Mouse (Mus musculus) MEL-GATA-1-ER (cell line): ENCODE results near the gene Gm33543.

ENCODE experiments used
- DNase-seq: peaks from one replicate; pipeline ENCODE4 v3.0.0-alpha.2; 2012; ENCODE audit warnings: low read depth; ENCODE audit errors: extremely low read depth

Gene Gm33543

DNA sequence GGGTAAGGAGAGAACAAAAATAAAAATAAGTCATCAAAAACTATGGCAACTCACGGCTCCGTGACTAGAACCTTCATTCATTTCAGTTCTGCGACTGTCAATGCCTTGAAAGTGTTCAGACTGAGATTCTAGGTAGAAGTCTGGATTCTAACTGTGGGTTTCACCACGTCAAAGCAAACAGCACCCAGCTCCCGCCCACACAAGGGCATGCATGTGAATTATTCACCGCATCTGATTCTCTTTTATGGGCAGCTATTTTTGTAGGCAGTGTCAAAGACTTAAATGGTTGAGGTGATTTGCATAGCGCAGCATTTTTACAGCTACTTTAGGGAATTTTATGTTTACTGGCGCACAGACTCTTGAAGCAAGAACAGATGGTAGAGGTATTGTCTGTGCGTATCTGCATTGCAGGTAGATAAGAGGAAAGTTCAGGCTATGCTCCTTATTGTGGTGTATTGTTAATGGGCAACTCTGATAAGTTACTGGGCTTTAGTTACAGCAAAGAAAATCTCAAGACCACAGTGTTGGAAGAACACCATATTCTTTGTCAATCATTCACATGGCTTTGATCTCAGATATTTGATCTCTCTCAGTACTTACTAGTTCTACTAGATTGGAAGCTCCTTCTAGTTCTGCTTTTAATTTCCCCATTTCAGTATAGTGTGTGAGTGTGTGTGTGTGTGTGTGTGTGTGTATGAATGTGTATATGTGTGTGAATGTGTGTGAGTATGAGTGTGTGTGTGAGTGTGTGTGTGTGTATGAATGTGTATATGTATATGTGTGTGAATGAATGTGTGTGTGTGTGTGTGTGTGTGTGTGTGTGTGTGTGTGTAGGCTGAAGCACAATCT, at the start of gene Gm33543:
Gm33543 (minus strand) TSS at position 142 of the 849 bp plus-strand sequence.
- no peak for DNase-seq

DNA sequence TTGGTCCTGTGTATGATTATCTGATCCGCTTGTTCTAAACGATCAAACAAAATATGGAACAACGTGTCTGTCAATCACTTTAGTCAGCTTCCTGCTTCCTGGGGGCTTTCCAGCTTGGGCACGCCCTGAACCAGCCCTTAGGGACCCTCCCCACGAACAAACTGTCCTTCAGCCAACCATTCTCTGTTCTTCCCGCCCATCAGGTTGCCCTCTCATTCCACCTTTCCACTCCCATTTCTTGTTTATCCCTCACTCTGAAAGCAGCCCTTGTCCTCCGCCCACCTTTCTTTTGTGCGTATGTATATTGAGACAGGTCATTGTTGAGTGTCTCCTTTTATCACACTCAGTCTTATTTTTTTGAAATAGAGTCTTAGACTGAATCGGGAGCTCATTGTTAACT, 49.4 kb upstream of the Gm33543 start:
- no peak for DNase-seq

DNA sequence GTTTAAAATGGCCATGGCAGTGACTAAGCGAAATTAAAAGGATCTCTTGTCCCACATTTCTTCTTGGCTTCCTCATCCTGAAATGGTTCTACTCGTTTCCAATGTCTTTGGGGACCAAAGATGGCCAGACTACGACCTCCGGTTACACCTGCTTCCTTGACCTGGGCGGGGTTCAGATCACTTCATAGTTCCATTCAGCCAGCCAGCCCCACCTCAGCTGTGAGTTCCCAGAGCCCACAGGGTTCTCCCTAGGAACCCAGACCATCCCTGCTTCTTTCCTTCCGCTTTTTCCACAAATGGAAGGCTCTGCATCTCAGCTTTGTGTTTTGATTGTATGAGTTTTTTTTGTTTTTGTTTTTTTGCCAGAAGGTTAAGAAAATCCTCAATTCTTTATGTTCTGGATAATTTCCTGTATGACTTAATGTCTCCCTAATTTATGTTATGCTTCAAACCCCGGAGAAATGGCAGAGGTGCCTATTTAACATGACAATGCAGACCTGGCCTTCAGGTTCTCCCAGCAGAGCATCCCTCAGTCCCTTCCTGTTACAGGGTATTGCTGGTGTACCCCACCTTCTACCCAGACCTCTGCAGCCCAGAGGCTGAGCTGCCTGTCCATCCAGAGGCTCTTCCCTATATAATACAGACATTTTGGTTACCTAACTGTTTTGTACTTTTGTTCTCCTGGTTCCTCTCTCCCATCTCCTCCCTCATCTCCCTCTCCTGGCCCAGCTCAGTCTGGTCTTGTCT, 48.7 kb upstream of the Gm33543 start:
- no peak for DNase-seq

DNA sequence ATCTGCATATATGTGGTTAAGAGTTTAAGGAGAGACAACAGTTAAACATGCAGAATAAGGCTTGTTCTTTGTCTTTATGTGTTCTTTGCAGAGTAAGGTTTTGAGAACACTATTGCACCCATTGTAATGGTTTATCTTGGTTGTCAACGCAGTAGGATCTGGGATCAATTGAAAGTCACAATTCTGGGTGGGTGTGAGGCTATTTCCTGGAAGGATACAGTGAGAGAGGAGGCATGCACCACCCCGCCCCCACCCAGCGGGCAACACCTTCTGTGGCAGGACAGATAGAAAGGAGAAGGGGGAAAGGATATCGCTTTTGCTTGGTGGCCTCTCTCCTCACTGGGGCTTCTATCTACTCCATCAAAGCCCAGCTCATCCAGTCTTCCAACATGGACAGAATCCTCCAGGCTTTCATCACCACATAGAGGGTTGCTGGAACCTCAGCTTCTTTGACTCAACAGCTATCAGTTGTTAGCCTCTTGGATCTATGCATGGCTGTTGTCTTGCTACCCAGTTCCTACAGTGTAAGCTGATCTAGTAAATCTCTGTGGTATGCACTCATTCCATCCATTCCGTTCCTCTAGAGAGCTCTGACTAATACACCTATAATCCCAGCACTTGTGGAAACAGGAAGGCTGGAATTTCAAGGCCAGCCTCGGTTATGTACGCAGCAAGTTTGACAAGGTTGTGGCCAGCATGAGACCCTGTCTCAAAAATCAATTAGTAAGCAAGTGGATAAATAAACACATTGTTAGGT, 41.2 kb upstream of the Gm33543 start:
- no peak for DNase-seq

DNA sequence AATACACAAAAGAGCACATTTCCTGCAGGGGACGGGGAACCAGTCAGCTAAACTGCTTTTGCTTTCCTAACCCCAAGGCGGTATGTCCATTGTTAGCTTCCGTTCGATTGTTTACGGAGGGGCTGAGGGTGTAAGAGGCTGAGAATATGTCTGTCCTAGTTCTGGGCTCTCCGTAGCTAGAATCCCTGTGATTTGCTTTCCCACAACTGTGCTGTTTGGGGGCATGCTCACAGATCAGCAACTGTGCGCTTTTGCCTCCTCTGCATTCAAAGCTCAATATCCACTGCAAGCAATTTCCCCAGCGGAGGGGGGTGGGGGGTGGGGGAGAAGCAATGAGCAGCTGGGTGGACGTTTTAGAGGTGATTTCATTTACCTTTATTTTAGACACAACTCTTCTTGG, 39.3 kb upstream of the Gm33543 start:
- DNase-seq: no peak

DNA sequence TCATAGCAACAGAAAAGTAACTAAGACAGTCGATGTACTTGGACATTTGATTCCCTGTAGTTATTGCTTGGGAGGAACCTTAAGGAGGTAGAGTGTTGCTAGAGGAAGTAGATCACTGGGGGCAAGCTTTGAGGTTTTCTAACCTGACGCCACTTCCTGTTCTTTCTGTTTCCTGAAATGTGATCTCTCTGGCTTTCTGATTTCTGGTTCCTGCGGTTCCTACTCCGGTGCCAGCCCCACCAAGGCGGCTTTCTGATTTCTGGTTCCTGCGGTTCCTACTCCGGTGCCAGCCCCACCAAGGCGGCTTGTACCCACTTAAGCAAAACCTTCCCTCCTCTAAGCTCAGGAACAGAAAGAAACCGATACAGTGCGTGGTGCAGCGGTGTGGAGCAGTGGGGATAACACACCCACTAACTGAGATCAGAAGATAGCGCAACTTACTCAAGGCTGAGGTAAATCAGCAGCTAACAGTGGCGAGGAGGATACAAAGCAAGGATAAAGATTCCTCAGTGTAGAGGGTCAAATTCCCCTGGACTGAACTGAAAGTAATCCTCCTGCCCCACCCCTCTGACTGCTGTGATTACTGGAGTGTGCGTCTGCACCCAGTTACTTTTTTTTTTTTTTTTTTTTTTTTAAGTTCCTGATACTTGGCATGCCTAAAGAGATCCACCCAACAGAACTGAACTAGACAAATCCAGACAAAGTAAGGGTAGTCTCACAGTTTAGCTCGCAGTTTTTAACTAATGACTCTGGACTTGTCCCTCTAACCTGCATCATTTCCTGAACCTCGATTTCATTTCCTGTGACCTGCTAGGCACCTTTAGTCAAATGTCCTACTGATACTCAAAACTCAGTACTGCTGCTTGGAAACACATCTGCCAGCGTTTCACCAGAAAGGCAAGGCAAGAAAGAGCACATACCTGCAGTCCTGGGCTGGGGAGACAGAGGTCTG, 37.5 kb upstream of the Gm33543 start:
- DNase-seq: peak; percentile 47

DNA sequence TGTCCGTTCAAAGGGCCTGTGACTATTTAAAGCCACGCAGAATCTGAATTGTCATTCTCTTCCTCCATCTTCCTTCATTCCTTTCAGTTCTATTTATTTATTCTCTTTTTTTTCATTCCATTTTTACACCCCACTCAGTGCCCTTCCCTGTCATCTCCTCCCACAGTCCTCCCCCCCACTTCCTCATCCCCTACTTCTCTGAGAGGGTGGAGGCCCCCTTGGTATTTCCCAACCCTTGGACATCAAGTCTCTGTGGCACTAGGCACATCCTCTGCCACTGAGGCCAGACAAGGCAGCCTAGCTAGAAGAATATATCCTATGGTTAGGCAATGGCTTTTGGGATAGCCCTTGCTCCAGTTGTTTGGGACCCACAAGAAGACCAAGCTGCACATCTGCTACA, 28.1 kb upstream of the Gm33543 start:
- no peak for DNase-seq

DNA sequence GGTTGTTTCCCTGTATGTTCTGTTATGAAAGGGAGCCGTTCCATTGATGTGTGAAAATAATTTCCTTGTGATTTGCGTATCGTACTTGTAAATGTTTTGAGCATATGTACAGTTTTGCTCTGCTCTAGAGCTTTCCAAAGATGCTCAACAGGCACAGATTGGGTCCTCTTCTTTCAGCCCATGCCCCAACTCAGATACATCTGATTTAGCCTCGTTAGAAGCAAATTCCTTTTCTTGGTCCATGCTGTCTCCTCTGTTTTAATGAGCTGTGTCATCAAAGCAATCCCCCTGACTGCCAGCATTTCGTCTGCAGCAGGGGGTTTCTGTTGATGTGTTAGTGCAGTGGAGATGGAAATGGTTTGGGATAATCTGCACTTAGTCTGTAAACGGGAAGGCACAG, 25.6 kb upstream of the Gm33543 start:
- no peak for DNase-seq

DNA sequence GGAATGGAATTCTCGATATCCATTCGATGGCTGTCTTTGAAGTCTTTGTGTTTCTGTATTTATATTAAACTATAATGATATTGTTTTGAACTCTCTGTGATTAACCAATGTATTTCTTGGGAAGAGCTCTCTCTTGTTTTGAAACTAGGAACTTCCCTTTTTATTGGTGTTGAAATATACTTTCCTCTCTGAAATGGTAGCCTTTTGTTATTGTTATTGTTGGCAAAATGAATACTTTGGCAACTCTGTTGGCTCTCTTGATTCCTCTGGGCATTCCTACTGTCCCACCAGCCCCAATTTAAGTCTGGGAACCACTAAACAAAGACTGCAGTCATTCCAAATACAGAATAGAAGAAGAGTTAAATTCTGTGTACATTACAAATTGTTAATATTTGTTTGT, 24.9 kb upstream of the Gm33543 start:
- DNase-seq: no peak

DNA sequence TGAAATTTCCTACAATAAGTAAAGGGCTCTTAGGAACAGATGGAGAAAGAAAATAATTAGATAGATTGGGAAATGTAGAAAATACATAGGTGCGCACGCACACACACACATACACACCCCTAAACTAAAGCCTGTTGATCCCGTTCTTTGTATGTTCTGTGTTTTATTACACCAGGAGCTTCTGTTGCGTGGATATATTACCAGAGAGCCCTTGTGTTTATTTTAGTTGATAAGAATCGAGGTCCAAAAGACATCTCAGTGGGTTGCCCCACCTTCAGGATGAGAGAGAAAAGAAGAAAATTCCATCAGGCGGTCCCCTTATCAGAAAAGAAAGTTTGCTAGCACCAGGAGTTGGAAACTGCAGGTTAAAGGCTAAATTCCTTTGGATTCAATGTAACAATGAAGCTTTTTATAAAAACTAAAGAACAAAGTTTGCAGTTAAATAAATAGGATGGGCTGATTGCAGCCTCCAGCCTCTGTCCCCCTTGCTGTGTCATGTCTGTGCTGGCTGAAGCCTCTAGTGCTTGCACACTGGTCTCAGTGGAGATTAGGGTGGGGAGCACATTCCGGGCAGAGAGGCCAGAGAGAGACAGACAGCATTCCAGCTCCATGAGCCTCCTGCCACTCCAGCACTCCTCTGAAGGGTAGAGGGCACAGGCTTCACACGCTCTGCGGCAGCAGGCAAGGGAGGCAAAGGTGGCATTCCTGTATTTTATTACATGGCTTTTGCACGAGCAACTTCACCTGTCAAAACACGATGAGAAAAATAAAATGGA, 21.8 kb upstream of the Gm33543 start:
- no peak for DNase-seq

DNA sequence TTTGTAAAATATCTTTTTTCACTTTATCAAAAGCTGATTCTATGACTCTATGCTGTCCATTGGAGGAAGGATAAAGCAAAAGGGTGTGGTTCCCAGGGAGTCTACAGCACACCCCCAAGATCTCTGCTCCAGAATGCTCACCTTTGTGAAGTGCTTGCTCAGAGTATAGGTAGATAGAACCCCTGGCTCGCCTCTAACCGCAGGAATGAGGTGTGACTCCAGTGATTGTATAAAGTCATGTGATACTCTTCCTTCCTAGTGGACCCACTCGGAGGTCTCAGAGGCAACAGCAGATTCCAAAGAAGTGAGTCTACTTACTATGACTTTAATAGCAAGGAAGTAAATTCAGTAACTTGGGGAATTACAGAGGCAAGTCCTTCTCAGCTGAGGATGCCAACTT, 19.9 kb upstream of the Gm33543 start:
- no peak for DNase-seq

DNA sequence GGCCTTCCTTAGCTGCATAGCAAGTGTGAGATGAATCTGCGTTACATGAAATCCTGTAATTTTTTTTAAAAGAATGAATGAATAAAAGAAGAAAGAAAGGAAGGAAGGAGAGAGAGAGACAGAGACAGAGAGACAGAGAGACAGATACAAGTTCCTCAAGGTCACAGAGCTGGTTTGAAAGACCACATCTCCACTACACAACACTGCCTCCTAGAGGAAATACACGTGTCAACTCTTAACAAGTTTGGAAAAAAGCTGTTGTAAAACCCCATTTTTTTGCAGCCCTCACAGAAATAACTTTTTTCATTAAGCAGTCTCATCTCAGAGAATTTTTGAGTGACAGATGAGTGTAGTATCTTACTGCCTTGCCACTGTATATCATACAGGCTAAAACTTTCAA, 15.4 kb upstream of the Gm33543 start:
- DNase-seq: peak; percentile 34

DNA sequence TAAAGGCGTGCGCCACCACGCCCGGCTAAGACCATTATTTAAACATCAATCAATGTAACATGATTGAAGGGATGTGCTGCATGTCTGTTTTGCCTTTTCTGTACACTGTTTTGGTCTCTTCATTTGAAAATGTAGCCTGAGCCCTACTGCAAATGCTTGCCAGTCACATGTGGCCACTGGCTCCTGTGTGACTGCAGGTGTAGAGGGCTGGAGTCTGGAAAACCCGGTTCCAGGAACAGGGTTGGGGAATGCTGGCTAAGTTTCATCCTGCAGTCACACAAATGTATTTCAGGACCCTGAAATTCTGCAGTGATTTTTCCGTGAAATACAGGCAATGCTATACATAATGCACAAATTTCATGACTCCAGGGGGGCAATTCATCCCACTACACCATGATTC, 12.7 kb upstream of the Gm33543 start:
- no peak for DNase-seq

DNA sequence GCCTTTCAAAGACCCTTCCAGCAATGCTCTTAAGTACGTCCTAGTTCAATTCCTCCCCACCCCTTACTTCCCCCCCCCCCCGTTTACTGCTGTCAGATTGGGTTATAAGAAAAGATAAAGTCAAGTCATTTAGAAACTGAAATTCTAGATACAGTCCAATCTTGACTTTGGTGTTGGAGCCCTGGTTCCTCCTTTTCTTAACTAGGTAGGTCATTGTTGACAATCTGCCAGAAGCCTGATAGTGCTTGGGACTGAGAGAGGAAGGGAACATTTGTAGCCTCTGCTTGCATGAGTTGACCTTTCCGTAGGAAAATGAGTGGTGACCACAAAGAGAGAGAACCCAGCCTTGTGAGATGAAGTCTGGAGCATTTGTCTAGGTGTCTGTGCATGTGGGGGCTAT, 7.8 kb upstream of the Gm33543 start:
- peak; percentile 33 for DNase-seq

DNA sequence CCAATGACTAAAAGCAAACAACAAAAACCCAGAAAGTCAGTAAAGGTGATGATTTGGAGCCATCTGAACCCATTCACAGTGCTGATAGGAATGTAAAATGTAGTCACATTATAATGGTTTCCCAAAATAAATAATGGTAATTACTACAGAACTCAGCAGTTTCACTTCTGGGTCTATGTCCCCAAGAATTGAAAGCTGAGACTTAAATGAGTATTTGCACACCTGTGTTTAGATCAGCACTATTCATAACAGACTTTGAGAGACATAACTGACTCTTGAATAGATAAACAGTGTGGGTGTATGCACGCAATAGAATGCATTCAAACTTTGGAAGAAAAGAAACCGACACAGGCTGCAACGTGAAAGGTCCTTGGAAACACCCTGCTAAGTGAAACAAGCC, 4.0 kb upstream of the Gm33543 start:
- DNase-seq: no peak

DNA sequence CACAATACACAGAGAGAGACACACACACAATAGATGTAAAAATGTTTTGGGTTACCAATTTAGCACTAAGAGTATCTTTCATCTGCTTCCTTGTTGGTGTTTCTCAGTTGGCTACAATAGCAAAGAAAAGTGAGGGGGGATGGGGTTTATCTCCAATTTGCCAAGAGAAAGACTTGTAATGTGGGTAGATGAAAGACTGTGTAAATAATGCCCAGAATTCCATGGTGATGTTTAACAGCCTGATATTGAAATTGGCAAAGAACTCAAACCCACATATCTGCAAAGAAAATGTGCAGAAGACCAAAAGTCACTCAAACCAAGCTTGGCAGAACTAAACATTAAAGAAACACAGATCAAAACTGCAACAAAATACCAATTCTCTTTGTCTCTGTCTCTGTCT, 3.6 kb upstream of the Gm33543 start:
- no peak for DNase-seq

DNA sequence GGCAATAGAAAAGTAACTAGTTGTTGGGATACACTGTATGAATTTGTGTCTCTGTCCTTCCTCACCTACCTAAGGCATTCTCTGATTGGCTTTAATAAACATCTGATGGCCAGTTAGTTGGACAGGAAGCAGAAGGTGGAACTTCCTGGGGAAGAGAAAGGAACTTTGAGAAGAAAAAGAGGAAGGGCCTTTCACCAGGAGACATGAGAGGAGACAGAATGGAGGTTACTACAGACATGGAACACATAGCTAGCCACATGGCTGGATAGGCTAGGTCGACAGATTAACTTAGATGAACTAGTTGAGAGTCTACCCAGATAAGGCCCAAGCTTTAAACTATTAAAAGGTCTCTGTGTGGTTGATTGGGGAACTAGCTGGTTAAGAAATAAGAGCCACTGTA, 1.1 kb upstream of the Gm33543 start:
- no peak for DNase-seq

DNA sequence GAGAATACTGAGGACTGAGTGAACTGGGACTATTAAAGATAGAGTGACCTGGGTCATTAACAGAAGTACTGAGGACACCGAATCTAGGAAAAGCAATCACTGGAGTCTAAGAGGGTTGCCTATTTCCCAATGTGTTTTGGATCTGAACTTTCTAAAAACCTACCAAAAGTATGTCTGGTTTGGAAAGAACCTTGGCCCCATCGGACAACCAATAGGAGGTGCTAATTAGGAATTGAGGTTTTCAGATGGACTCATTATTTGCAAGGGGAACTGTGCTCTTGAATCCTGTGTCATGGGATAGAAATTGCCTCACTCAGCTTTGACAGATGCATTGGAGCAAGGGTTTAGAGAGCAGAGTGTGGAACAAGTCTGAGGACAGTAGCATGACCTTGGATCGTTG, 1.5 kb downstream of the Gm33543 start:
- no peak for DNase-seq

DNA sequence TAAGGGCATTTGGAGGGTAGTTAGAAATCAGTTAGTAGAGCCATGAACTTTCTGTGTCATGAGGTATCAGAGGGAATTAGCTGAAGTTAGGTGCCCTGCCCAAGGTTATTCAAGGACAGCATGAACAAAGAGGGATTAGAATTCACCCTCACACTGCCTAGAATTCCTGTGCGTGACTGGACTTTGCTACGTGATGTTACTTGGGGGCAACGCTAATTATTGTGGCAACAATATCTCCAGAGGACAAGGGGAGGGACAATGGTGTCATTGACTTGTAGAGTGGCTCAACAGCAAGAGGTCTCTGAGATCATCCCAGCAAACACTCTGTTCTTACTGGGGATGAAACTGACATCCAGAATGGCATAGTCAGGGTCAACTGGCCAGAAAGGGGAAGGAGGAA, 2.9 kb downstream of the Gm33543 start:
- no peak for DNase-seq

DNA sequence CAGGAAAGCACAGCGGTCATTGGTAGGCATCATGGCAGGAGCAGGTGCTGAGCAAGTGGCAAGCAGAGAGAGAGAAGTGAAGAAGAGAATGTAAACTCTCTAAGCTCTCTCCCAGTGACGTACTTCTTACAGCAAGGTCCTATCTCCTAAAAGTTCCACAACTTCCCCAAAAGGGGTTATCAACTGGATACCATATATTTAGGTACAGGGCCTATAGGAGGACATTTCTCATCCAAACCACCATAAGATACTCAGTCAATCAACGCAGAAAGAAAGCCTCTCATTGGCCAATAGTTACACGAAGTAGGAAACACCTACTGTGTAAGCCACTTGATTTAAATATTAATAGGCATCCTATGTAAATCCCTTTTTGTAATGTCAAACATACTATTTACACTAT, 3.7 kb downstream of the Gm33543 start:
- peak; percentile 60 for DNase-seq
